Mouse (Mus musculus) heart, adult 8-10 months (tissue): ENCODE measurements around the gene Sccpdh. TPM values are rescaled to one million over a fixed set of nuclear protein-coding genes. Genes with fewer than 3 reads are reported as not detected.
"Not testable (repeated sequence)": the region's sequence is repeated elsewhere in the genome, so short reads cannot be mapped to it uniquely, and the experiment has no call there.

Experiments used
- DNase-seq: peaks from one replicate; pipeline ENCODE4 v3.0.0; 2022; ENCODE audit warnings: low spot score
- total RNA-seq, 4 experiments: library from RNA; stranded (reverse); gene quantifications; 2 replicates each; pipeline ENCODE4 v1.2.4; 2022

The Sccpdh gene
- total RNA-seq = 10 to 100 TPM; 48.4 to 60.5 (median 52.1) TPM

GRCm38 (mm10) chr1:179668013-179668805, at the start of gene Sccpdh:
Gene Sccpdh, plus strand, starts transcription at chr1:179668210.
- DNase-seq = peak; percentile 81

DNA sequence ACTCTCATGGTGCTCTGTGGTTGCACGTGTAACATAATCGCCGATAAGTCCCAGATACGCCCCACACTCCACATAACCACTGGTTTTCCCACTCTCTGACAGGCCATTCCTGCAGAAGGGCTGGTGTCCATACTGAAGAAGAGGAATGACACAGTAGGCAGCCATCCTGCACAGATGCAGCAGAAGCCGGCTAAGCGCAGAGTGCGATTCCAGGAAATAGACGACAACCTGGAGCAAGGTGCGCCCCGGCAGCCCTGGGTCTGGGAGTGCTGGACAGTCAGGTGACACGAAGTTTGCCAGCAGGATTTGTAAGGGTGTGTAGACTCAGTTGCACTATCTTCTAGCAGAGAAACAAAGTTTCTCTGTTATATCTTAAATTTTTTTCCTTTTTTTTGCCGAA, 45.3 kb upstream of the Sccpdh start:
- no peak for DNase-seq

DNA sequence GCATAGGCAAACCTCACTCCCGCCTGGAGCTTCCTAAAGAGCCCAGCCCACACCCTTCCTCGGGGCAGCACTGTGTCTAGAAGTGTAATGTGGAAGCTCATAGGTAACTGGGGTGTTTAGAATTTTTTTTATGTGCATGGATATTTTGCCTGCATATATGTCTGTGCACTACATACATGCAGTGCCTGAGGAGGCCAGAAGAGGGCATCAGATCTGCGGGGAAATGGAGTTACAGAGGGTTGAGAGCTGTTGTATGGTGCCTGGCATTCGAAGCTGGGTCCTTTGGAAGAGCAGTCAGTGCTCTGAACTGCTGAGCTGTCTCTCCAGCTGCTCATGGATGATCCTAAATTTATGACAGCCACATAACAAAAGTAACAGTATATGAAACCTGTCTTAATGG, 44.4 kb upstream of the Sccpdh start:
- DNase-seq = no peak

- DNase-seq = peak; percentile 47
These were observed 43.7 kb upstream of the Sccpdh start for GRCm38 (mm10) chr1:179624354-179624753.

DNA sequence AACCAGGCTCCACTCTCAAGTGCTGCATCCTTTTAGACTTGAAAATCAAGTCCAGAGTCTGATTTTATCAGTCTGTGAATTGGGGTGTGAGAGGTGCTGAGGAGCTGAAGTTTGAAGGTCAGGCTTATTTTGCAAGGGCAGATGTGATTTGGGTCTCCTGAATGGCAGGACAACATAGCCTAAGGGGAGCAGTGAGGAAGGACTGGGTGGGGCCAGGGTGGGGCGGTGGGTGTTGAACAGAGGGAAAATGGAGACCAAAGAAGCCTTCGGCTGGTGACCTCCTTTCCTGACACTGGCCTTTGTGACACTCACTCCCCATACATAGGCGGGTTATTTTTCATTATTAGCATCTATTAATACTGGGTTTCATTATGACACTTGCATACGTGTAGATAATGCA, 40.2 kb upstream of the Sccpdh start:
- DNase-seq = no peak

DNA sequence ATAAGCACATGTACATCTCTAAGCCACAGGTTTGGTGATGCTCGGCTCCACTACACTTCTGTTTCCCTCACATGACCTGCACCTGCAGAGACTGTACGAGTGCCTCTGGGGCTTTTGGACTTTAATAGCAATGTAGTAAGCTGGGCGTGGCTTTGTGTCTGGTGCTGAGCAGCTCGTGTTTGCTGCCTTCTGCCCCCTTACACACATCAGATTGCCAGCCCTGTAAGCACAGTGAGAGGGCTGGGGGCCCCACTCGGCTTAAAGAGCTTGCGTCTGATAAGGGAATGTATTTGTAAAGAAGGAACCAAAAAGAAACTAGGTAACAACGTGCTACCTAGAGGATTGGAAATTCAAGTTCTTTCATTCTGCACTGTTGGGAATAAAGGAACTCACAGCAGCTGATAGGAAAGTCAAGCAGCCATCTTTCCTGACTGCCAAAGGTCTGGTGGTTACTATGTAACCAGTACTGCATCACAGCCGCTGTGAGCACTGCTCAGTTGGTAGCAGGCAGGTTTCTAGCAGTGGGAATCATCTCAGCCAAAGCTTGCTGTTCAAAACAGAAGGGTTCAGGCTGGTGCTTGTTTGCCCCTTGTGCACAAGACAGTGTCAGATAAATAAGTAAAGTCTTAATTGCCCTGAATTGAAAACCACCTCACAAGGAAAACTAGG, 39.4 kb upstream of the Sccpdh start:
- DNase-seq = no peak

- no peak for DNase-seq
These were observed 38.7 kb upstream of the Sccpdh start for GRCm38 (mm10) chr1:179629276-179629675.

GRCm38 (mm10) chr1:179632746-179633413, 35.1 kb upstream of the Sccpdh start:
- no peak for DNase-seq

DNA sequence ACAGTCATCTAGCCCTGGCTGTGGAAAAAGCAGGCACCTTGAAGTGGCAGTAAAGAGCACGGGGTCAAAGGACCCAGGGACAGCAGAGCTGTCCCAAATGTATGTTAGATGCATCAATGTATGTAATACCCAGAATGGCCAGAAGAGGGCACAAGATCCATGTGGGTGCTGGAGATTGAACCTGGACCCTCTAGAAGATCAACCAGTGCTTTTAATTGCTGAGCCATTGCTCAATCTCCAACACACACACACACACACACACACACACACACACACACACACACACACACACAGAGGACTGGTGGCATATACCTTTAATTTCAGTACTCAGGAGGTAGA, 34.6 kb upstream of the Sccpdh start:
- DNase-seq = no peak

- no peak for DNase-seq
These were observed 33.9 kb upstream of the Sccpdh start for GRCm38 (mm10) chr1:179634159-179634558.

DNA sequence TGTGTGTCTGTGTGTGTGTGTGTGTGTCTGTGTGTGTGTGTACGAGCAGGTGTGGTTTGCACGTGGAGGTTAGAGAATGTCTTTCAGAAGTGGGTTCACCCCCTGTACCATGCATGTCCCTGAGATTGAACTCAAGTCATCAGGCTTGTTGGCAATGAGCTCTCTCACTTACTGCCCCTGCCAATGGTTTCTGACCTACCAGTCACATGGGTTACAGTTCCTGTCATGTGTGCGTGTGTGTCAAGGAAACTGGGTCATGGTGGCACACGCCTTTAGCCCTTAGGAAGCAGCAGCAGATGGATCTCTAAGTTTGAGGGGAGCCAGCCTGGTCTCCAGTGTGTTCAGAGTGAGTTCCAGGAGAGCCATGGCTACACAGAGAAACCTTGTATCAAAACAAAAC, 25.3 kb upstream of the Sccpdh start:
- DNase-seq = no peak

- no peak for DNase-seq
These were observed 23.9 kb upstream of the Sccpdh start for GRCm38 (mm10) chr1:179644151-179644550.

GRCm38 (mm10) chr1:179645101-179645979, 22.7 kb upstream of the Sccpdh start:
- peak; percentile 79 for DNase-seq

GRCm38 (mm10) chr1:179645980-179646268, 22.1 kb upstream of the Sccpdh start:
- DNase-seq = no peak

DNA sequence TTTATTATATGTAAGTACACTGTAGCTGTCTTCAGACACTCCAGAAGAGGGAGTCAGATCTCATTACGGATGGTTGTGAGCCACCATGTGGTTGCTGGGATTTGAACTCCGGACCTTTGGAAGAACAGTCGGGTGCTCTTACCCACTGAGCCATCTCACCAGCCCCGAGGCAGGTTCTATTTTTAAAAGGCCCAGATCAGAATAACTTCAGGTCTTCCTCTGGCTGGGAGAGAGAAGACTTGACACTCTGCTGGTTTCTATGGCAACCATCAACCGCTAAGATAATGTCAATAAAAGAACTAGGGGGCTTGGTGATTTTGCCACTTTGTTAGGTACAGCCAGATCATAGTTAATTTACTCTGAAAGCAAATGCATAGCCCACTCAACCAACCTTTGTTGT, 19.3 kb upstream of the Sccpdh start:
- DNase-seq = not testable (repeated sequence)

DNA sequence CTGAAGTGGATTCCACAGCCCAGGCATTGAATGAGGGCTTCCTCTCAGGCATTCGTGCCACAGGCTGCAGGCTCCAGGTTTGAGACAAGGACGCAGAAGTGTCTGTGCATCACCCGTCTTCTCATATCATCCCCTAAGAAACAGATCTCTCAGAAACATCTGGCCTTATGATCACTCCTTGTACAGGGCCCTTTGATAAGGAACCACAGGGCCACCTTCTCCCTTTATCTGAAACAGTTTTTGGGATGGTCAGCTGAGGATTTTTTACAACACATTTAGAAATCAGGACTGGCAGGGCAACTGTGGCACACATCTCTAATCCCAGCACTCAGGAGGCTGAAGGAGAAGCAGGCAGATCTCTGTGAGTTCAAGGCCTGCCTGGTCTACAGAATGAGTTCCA, 18.7 kb upstream of the Sccpdh start:
- no peak for DNase-seq

DNA sequence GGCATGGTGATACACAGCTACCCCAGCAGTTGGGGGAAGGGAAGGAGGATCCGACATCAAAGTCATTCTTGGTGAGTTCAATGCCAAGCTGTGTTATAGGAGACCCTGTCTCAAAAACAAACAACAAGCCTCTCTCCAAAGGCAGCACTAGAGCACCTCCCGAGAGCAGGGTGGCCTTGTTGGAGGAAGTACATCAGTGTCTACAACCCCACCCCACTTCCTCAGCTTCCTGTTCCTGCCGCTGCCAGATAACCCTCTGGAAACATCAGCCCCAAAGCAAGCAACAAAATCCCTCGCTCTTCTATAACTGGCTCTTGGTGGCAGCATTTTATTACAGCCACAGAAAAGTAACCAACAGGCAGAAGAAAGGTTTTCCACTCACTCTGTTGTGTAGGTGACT, 17.7 kb upstream of the Sccpdh start:
- no peak for DNase-seq

DNA sequence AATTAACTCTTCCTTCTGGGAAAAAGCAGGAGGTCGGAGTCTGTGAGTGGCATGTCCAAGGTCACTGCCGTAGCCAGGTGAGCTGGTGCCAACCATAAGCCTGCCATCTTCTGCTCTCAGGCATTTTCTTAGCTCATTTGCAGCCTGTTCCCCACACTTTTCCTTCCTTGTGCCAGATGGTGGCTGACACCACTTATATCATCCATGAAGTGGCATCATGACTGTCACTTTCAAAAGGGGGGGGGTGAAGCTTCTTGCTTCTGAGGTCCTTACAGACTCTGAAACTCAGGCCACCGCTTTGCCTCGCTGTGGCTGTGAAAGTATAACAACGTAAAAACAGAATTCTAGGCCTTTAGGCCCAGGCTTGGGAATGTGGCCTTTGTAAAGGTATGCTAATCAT, 16.8 kb upstream of the Sccpdh start:
- DNase-seq = no peak

DNA sequence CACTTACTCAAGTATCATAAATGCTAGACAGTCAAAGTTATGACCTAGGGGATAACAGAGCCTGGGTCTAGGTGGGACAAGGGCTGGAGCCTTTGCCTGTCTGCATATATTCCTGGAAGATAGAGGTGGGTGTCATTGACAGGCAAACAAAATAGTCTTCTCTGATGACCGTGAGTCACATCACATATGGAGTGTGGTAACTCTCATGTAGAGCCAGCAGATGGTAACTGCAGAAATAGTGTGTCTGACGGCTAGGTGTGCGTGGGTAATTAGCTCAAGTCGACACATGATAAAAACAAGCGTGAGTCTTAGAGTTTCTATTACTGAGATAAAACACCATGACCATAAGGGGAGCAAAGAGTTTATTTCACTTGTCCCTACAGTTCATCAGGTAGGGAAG, 4.9 kb upstream of the Sccpdh start:
- no peak for DNase-seq

DNA sequence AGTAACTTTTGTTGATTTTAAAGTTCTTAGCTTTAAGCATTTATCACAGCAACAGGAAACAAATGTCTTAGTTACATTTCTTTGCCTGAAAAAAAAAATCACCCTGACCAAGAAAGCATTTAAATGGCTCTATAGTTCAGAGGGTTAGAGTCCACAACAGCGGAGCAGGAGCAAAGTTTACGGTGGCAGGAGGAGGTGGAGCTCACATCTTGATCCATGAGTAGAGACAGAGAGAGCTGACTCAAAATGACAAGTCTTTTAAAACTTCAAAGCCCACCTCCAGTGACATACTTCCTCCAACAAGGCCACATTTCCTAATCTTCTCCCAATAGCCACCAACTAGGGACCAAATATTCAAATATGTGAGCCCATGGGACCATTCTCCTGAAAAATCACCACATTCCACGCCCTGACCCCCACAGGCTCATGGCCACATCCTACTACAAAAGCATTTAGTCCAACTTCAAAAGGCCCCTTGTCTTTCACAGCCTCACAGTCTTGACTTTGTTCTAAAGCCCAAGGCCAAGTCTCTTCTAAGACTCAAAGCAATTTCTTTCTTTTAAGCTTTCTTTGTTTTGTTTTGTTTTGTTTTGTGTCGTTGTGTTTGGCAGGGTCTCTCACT, 3.6 kb upstream of the Sccpdh start:
- no peak for DNase-seq

- no peak for DNase-seq
These were observed 1.0 kb upstream of the Sccpdh start for GRCm38 (mm10) chr1:179666971-179667370.

- no peak for DNase-seq
These were observed 560 bp upstream of the Sccpdh start for GRCm38 (mm10) chr1:179667450-179667849.
